Mouse (Mus musculus) MEL (cell line): ENCODE data around the gene Gm20708. TPM values are rescaled to one million over a fixed set of nuclear protein-coding genes. Genes with fewer than 3 reads are reported as not detected.

Experiments used
- DNase-seq: peaks from one replicate; pipeline ENCODE4 v3.0.0; 2011; ENCODE audit warnings: low read depth, low spot score
- H3K27ac ChIP-seq: 2 replicates; pipeline ENCODE4 v1.5.1; 2012; ENCODE audit warnings: low read depth, mild to moderate bottlenecking, control low read depth, low read length, moderate library complexity; ENCODE audit not compliant: control insufficient read depth
- H3K27me3 ChIP-seq, 2 experiments: fragments of 150-350 bp in 1 of 2; sonication (generic) in 1 of 2; 2 replicates each; pipeline ENCODE4 v1.6.1; 2012; ENCODE audit warnings: low read length in 2 of 2, mild to moderate bottlenecking in 2 of 2, improper control_type of control experiment in 1 of 2, moderate library complexity in 1 of 2; ENCODE audit not compliant: insufficient read depth in 2 of 2, control insufficient read depth in 1 of 2
- H3K36me3 ChIP-seq, 2 experiments: 2 replicates each; pipeline ENCODE4 v1.6.1; 2012 to 2014; ENCODE audit warnings: low read length in 2 of 2, improper control_type of control experiment in 1 of 2, inconsistent platforms in 1 of 2, mild to moderate bottlenecking in 1 of 2; ENCODE audit not compliant: insufficient read depth in 2 of 2, control insufficient read depth in 1 of 2
- H3K4me1 ChIP-seq, 2 experiments: fragments of 150-350 bp in 1 of 2; sonication (generic) in 1 of 2; 2 replicates each; pipeline ENCODE4 v1.6.1; 2012; ENCODE audit warnings: low read length in 2 of 2, improper control_type of control experiment in 1 of 2, mild to moderate bottlenecking in 1 of 2; ENCODE audit not compliant: insufficient read depth in 2 of 2, control insufficient read depth in 1 of 2
- H3K4me3 ChIP-seq, 2 experiments: fragments of 150-350 bp in 1 of 2; sonication (generic) in 1 of 2; 2 replicates each; pipeline ENCODE4 v1.5.1; 2012; ENCODE audit warnings: low read depth in 2 of 2, low read length in 2 of 2, mild to moderate bottlenecking in 2 of 2, moderate library complexity in 2 of 2, control low read depth in 1 of 2, improper control_type of control experiment in 1 of 2; ENCODE audit not compliant: control insufficient read depth in 1 of 2, insufficient read depth in 1 of 2
- H3K79me2 ChIP-seq: 2 replicates; pipeline ENCODE4 v1.6.1; 2012; ENCODE audit warnings: mild to moderate bottlenecking, low read length, moderate library complexity; ENCODE audit not compliant: control insufficient read depth, poor library complexity, insufficient read depth
- H3K9ac ChIP-seq: 2 replicates; pipeline ENCODE4 v1.6.1; 2012; ENCODE audit warnings: low read depth, mild to moderate bottlenecking, control low read depth, low read length, moderate library complexity; ENCODE audit not compliant: control insufficient read depth, poor library complexity, severe bottlenecking
- H3K9me3 ChIP-seq: fragments of 150-350 bp; sonication (generic); replicated peaks from 2 replicates; pipeline ENCODE4 v1.6.1; 2012; ENCODE audit warnings: mild to moderate bottlenecking, low read length, improper control_type of control experiment, moderate library complexity; ENCODE audit not compliant: insufficient read depth
- CHD1 ChIP-seq: IDR thresholded peaks from 2 replicates; pipeline ENCODE4 v1.6.1; 2012; ENCODE audit warnings: low read depth, mild to moderate bottlenecking, inconsistent platforms, low read length, improper control_type of control experiment
- CHD2 ChIP-seq: IDR thresholded peaks from 2 replicates; pipeline ENCODE4 v1.6.1; 2011; ENCODE audit warnings: low read length, improper control_type of control experiment
- ETS1 ChIP-seq: IDR thresholded peaks from 2 replicates; pipeline ENCODE4 v1.6.1; 2012; ENCODE audit warnings: low read depth, mild to moderate bottlenecking, inconsistent platforms, low read length, improper control_type of control experiment, moderate library complexity
- JUND ChIP-seq: IDR thresholded peaks from 2 replicates; pipeline ENCODE4 v1.6.1; 2011; ENCODE audit warnings: low read depth, mild to moderate bottlenecking, improper control_type of control experiment, low read length
- KAT2A ChIP-seq: conservative IDR thresholded peaks from 2 replicates; pipeline ENCODE4 v1.6.1; 2012; ENCODE audit warnings: low read depth, low read length, improper control_type of control experiment, inconsistent platforms
- MAX ChIP-seq: IDR thresholded peaks from 2 replicates; pipeline ENCODE4 v1.6.1; 2011; ENCODE audit warnings: low read length, improper control_type of control experiment
- MAZ ChIP-seq: IDR thresholded peaks from 2 replicates; pipeline ENCODE4 v1.6.1; 2012; ENCODE audit warnings: low read depth, mild to moderate bottlenecking, inconsistent platforms, low read length, improper control_type of control experiment
- MEF2A ChIP-seq: IDR thresholded peaks from 2 replicates; pipeline ENCODE4 v1.6.1; 2014; ENCODE audit warnings: low read depth, mild to moderate bottlenecking, inconsistent platforms, low read length, improper control_type of control experiment; ENCODE audit not compliant: poor library complexity, insufficient replicate concordance, severe bottlenecking; ENCODE audit errors: extremely low read depth
- MXI1 ChIP-seq: IDR thresholded peaks from 2 replicates; pipeline ENCODE4 v1.6.1; 2011; ENCODE audit warnings: mild to moderate bottlenecking, low read depth, low read length, improper control_type of control experiment
- MYB ChIP-seq: IDR thresholded peaks from 2 replicates; pipeline ENCODE4 v1.6.1; 2011; ENCODE audit warnings: mild to moderate bottlenecking, low read depth, low read length, improper control_type of control experiment
- MYC ChIP-seq: IDR thresholded peaks from 2 replicates; pipeline ENCODE4 v1.6.1; 2011; ENCODE audit warnings: low read depth, mild to moderate bottlenecking, low read length, improper control_type of control experiment, moderate library complexity
- NELFE ChIP-seq: IDR thresholded peaks from 2 replicates; pipeline ENCODE4 v1.6.1; 2011; ENCODE audit warnings: low read depth, low read length, improper control_type of control experiment
- POLR2AphosphoS5 ChIP-seq: IDR thresholded peaks from 2 replicates; pipeline ENCODE4 v1.6.1; 2012; ENCODE audit warnings: low read depth, borderline replicate concordance, mild to moderate bottlenecking, inconsistent platforms, low read length, moderate library complexity, mixed read lengths
- RAD21 ChIP-seq: IDR thresholded peaks from 2 replicates; pipeline ENCODE4 v1.6.1; 2011; ENCODE audit warnings: mild to moderate bottlenecking, low read depth, low read length, improper control_type of control experiment
- RCOR1 ChIP-seq: IDR thresholded peaks from 2 replicates; pipeline ENCODE4 v1.6.1; 2012; ENCODE audit warnings: low read depth, mild to moderate bottlenecking, inconsistent platforms, low read length, improper control_type of control experiment
- SMC3 ChIP-seq: IDR thresholded peaks from 2 replicates; pipeline ENCODE4 v1.6.1; 2011; ENCODE audit warnings: low read depth, low read length, improper control_type of control experiment
- TAL1 ChIP-seq: IDR thresholded peaks from 2 replicates; pipeline ENCODE4 v1.6.1; 2012; ENCODE audit warnings: mild to moderate bottlenecking, inconsistent platforms, low read length, moderate library complexity, mixed read lengths
- UBTF ChIP-seq: IDR thresholded peaks from 2 replicates; pipeline ENCODE4 v1.6.1; 2012; ENCODE audit warnings: low read depth, mild to moderate bottlenecking, inconsistent platforms, low read length, improper control_type of control experiment, moderate library complexity, borderline replicate concordance; ENCODE audit not compliant: insufficient read depth
- USF1 ChIP-seq: IDR thresholded peaks from 2 replicates; pipeline ENCODE4 v1.6.1; 2014; ENCODE audit warnings: low read depth, mild to moderate bottlenecking, inconsistent platforms, low read length, improper control_type of control experiment, moderate library complexity
- ZC3H11A ChIP-seq: IDR thresholded peaks from 2 replicates; pipeline ENCODE4 v1.6.1; 2012; ENCODE audit warnings: low read depth, mild to moderate bottlenecking, inconsistent platforms, low read length, improper control_type of control experiment
- ZKSCAN1 ChIP-seq: IDR thresholded peaks from 2 replicates; pipeline ENCODE4 v1.6.1; 2012; ENCODE audit warnings: low read depth, mild to moderate bottlenecking, inconsistent platforms, low read length, improper control_type of control experiment, moderate library complexity
- ZMIZ1 ChIP-seq: IDR thresholded peaks from 2 replicates; pipeline ENCODE4 v1.6.1; 2012; ENCODE audit warnings: low read depth, mild to moderate bottlenecking, inconsistent platforms, low read length, improper control_type of control experiment, moderate library complexity
- ZNF384 ChIP-seq: IDR thresholded peaks from 2 replicates; pipeline ENCODE4 v1.6.1; 2012; ENCODE audit warnings: low read depth, mild to moderate bottlenecking, inconsistent platforms, low read length, improper control_type of control experiment
- polyA plus RNA-seq, 2 experiments: library from polyadenylated mRNA; stranded (reverse) in 1 of 2; unstranded in 1 of 2; fragments of >175 nt in 1 of 2; fragments of >200 nt in 1 of 2; gene quantifications; 2 replicates each; pipeline versions ENCODE4 v1.2.1 to v1.2.4; 2012; ENCODE audit warnings: low replicate concordance in 2 of 2, low read depth in 1 of 2; ENCODE audit not compliant: insufficient read length in 2 of 2, insufficient read depth in 1 of 2, missing spikeins in 1 of 2
- total RNA-seq: library from RNA; depleted of rRNA; stranded (reverse); fragments of 300-350 nt; gene quantifications from 2 replicates; pipeline ENCODE4 v1.2.3, GENCODE M21; 2012

The Gm20708 gene
- total and polyA plus RNA-seq, 3 experiments: 0.70 to 0.85 TPM; not detected in 1

DNA sequence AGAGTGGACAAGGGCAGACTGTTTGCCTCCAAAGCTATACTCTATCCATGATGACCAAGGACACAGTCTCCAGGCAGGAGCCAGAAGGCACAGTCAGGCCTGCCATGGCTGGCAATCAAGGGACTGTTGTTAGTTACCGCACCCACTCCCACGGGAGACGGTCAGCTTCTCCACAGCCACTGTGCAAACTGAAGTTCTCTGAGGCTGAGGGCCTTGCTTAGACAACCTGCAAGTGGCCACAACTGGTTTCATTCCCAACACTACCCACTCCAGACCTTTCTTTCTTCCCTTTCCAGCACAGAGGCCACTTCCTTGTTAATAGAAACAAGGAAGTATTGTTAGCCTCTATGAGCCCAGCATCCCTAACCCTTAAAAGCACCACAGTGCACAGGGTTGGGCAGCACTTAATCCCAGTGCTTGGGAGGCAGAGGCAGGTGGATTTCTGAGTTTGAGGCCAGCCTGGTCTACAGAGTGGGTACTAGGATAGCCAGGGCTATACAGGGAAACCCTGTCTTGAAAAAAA lies 6.2 kb upstream of the Gm20708 start:
- DNase-seq: peak; percentile 30
- TF ChIP-seq NELFE: no peak
- no peak for TF ChIP-seq MAZ
- no peak for TF ChIP-seq MYB
- no peak for TF ChIP-seq MYC
- no peak for TF ChIP-seq ZC3H11A
- no peak for TF ChIP-seq CHD1
- TF ChIP-seq ZKSCAN1: no peak
- no peak for TF ChIP-seq MAX
- no peak for TF ChIP-seq CHD2
- TF ChIP-seq JUND: no peak
- TF ChIP-seq RCOR1: no peak
- no peak for TF ChIP-seq ETS1
- no peak for TF ChIP-seq MEF2A
- no peak for TF ChIP-seq MXI1
- no peak for TF ChIP-seq POLR2AphosphoS5
- no peak for TF ChIP-seq TAL1
- TF ChIP-seq USF1: no peak
- TF ChIP-seq KAT2A: no peak
- TF ChIP-seq ZMIZ1: no peak
- H3K27me3 ChIP-seq: no peaks in the 10 kb centered on the region
- no peaks in the 10 kb centered on the region for H3K79me2 ChIP-seq
- no peak overlapping the region for H3K4me3 ChIP-seq
- H3K27ac ChIP-seq: no peak overlapping the region
- no peak overlapping the region for H3K9ac ChIP-seq
- no peaks in the 10 kb centered on the region for H3K9me3 ChIP-seq
- peaks cover 0 to 12% of the 10 kb centered on the region in 2 experiments; a peak in 2 of 4 replicates for H3K36me3 ChIP-seq
- peaks cover 9 to 16% of the 10 kb centered on the region in 2 experiments for H3K4me1 ChIP-seq

DNA sequence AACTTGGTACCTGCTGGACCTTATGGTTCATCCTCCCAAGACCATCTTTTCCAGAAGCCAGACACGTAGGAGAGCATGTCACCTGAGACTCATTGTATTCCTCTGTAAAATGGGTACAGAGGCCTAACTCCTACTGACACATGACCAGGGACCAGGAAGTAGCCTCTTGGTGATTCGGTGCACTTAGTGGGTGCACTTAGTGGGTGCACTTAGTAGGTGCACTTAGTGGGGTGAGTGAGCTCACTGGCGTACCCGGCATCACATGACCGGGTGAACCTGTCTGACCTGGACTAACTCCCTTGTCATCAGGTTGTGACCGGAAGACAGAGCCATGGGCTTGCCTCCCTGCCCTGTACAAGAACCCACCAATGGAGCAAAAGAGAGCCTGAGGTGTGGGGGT lies 2.7 kb upstream of the Gm20708 start:
- H3K4me3 ChIP-seq: no peak overlapping the region
- H3K27ac ChIP-seq: no peak overlapping the region
- no peaks in the 10 kb centered on the region for H3K27me3 ChIP-seq
- H3K79me2 ChIP-seq: peaks cover 23% of the 10 kb centered on the region
- H3K36me3 ChIP-seq: peaks cover 0 to 8% of the 10 kb centered on the region in 2 experiments; a peak in 2 of 4 replicates
- no peaks in the 10 kb centered on the region for H3K9me3 ChIP-seq
- no peak overlapping the region for H3K9ac ChIP-seq
- no peak for DNase-seq
- no peak for TF ChIP-seq MAX
- no peak for TF ChIP-seq MYC
- TF ChIP-seq ZC3H11A: no peak
- peak; percentile 97 for TF ChIP-seq ZKSCAN1
- no peak for TF ChIP-seq SMC3
- no peak for TF ChIP-seq RAD21
- no peak for TF ChIP-seq ZNF384
- TF ChIP-seq UBTF: no peak
- peaks cover 4 to 15% of the 10 kb centered on the region in 2 experiments for H3K4me1 ChIP-seq
